1 mouse cellular context compared by ENCODE assay signal in genomic region chr16:49793596-49793995, GRCm38 (mm10).
TF ChIP-seq lines count a peak whose summit lies in the region.

No protein-coding gene starts in this region.

TF ChIP-seq in CH12.LX, 34 proteins besides CTCF, POLR2A, EP300 and RAD21 (continued from another document):
- TF ChIP-seq NELFE (IDR thresholded peaks at IDR 0.05; ENCODE audit: low read depth, low read length) (no peak), SIN3A (IDR thresholded peaks at IDR 0.05; ENCODE audit: low read length) (no peak), TBP (conservative IDR thresholded peaks at IDR 0.05; ENCODE audit: low read depth, low read length) (no peak), MAX (IDR thresholded peaks at IDR 0.05; ENCODE audit: low read length) (no peak), CHD1 (IDR thresholded peaks at IDR 0.05; ENCODE audit: low read depth, low read length) (no peak), ETS1 (conservative IDR thresholded peaks at IDR 0.05; ENCODE audit: low read depth, low read length) (no peak)
TF ChIP-seq in CH12.LX: peak in this region for 0.
